Mouse (Mus musculus): Measurements from ENCODE around the gene Tec.

The Tec gene

GRCm38 (mm10) chr5:72784719-72785118 lies 83.6 kb downstream of the Tec start:
- no peak for DNase-seq (ENCODE audit: low spot score in 2 of 2)

DNA sequence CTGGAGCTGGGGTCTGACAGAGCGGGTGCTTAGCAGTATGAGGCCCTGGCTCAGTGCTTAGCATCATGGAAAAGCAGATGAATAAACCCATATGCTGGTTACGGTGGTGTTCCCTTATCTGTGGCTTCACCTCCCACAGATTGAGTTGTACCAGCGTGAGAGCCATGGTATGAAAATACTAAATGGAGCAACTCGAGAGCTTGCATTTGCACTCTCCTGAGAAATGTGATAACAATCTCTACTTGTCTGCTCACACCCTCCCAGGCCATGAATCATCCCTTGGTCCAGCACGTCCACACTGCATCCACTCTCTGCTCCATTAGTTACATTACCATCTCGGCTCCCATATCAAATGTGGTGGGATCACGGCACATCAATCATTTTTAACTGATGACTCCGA lies 84.3 kb downstream of the Tec start:
- no peak for DNase-seq (ENCODE audit: low spot score in 2 of 2)

GRCm38 (mm10) chr5:72783123-72783522 lies 85.2 kb downstream of the Tec start:
- DNase-seq (ENCODE audit: low spot score in 2 of 2), result no peak

GRCm38 (mm10) chr5:72781776-72782175 lies 86.5 kb downstream of the Tec start:
- DNase-seq (ENCODE audit: low spot score in 2 of 2), result no peak

DNA sequence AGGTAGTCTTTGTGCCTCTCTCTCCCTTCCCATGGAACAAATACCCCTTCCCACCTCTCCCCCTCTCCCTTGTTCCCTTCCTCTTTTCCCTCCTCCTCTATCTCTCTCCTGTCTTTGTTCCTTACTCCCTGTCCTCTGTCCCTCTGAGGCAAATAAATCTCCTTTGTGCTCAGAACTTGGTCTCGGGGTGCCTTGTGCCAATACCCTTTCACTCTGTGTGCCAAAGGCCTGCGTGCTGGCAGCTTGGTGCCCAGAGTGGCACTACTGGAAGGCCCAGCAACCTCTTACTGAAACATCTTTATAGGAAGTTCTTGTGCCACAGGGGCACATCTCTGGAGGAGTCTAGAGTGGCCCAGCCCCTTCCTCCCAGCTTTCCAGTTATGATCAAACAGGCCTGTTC lies 91.7 kb downstream of the Tec start:
- DNase-seq (ENCODE audit: low spot score in 2 of 2), result no peak

DNA sequence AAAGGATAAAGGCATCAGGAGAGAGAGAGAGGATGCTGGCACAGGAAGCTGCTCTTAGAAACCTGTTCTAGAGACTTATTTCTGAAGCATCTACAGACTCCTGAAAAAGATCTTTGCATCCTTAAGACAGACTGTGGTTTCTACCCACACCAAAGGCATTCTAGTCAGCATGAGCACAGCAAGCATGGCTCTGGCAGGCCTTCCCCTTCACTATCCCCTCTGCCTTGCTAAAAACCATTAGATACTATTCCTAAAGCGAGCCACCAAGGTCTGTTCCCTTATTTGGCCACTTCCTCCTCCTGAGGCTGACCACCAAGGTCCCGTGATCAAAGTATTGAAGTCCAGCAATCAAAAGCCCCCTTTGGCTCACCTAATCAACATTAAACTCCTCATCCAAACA lies 92.2 kb downstream of the Tec start:
- DNase-seq (ENCODE audit: low spot score in 2 of 2), result no peak

- DNase-seq (ENCODE audit: low spot score in 2 of 2), result no peak
These were observed 98.4 kb downstream of the Tec start for GRCm38 (mm10) chr5:72769841-72770240.

DNA sequence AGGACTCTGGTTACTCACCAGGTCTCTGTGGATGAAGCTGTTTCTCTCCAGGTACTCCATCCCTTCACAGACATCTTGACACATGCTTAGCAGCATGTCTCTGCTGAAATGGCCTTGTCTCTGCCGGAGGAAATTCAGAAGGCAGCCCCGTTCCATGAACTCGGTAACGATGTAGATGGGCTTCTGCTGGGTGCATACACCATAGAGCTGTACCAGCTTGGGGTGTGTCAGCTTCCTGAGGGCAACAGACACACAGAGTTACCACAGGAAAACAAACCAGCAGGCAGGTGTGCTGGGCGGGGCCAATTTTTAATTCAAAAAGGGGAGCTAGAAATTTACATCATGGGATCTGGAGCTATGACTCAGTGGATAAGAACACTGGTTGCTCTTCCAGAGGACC lies 104.7 kb downstream of the Tec start:
- no peak for DNase-seq (ENCODE audit: low spot score in 2 of 2)

GRCm38 (mm10) chr5:72763025-72763424 lies 105.3 kb downstream of the Tec start:
- DNase-seq (ENCODE audit: low spot score in 2 of 2), result no peak

GRCm38 (mm10) chr5:72761758-72762157 lies 106.5 kb downstream of the Tec start:
- DNase-seq (ENCODE audit: low spot score in 2 of 2), result no peak

DNA sequence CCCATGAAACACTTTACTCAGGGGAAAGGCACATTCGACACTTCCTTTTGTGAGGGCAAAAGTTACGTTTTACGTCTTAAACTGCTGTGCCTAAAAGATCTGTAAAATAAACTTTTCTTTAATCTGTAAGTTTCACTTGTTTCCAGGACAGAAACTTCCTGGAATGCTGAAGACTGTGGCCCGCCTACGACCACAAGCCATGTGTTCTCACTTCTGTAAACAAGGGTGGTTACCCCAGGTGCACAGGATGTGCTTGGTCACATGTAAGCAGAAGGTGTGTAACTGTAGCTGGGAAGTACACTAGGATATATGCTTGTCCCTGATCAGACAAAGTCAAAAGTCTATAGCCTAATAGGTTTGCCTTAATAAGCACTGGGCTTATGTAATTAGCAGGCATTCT lies 107.0 kb downstream of the Tec start:
- DNase-seq (ENCODE audit: low spot score in 2 of 2), result no peak

- DNase-seq (ENCODE audit: low spot score in 2 of 2), result no peak
These were observed 109.1 kb downstream of the Tec start for GRCm38 (mm10) chr5:72758925-72759924.

- DNase-seq (ENCODE audit: low spot score in 2 of 2), result no peak
These were observed 111.0 kb downstream of the Tec start for GRCm38 (mm10) chr5:72757155-72757773.

DNA sequence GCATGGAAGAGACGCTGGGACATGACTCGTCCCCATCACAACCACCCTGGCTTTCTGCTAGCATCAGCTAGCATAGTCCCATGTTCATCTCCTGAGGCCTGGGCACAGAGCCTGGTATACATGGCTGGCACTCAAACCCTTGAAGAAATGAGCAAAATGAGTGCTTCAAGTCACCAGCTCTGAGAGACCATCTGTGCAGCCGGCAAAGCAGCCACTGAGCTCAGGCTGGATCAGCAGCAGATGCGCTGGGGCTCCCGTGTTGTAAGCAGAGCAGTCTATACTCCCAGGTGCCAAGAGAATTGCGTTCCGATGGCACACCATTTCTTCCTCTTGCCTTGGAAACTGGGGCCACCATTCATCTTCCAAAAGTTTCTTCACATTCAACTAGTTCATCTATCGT lies 112.3 kb downstream of the Tec start:
- no peak for DNase-seq (ENCODE audit: low spot score in 2 of 2)

- DNase-seq (ENCODE audit: low spot score in 2 of 2), result no peak
These were observed 113.2 kb downstream of the Tec start for GRCm38 (mm10) chr5:72755035-72755434.

GRCm38 (mm10) chr5:72752585-72752984 lies 115.7 kb downstream of the Tec start, which contains the start of gene Txk:
TSS of gene Txk (minus strand) at chr5:72752777.
- DNase-seq (ENCODE audit: low spot score in 2 of 2), result no peak

GRCm38 (mm10) chr5:72751056-72751758 lies 117.1 kb downstream of the Tec start:
- no peak for DNase-seq (ENCODE audit: low spot score in 2 of 2)

DNA sequence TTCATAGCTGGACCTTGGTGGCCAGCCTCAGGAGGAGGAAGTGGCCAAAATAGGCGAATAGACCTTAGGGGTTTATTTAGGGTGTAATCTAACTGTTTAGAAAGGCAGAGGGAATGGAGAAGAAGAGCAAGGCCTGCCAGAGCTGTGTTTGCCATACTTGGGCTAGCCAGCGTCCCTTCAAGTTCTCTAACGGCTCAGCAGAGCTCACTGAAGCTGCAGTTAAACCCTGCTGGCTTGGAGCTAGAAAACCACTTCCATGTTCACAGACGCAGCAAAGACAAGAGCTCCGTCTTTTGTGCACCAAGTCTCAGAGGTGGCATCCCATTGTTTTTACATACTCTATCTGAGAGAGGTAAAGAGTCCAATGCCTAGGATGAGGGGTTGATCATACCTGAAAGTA lies 118.1 kb downstream of the Tec start:
- DNase-seq (ENCODE audit: low spot score in 2 of 2), result no peak

GRCm38 (mm10) chr5:72748659-72749265 lies 119.5 kb downstream of the Tec start:
- no peak for DNase-seq (ENCODE audit: low spot score in 2 of 2)

- no peak for DNase-seq (ENCODE audit: low spot score in 2 of 2)
These were observed 120.9 kb downstream of the Tec start for GRCm38 (mm10) chr5:72747384-72747783.

GRCm38 (mm10) chr5:72746461-72746860 lies 121.8 kb downstream of the Tec start:
- DNase-seq (ENCODE audit: low spot score in 2 of 2), result no peak

- DNase-seq (ENCODE audit: low spot score in 2 of 2), result no peak
These were observed 125.2 kb downstream of the Tec start for GRCm38 (mm10) chr5:72743103-72743502.
